Comparison of ENCODE assay signal across 21 mouse cellular contexts in genomic region chr15:93653378-93653777, GRCm38 (mm10). TPM values are rescaled to one million over a fixed set of nuclear protein-coding genes. Genes with fewer than 3 reads are reported as not detected.
DNase-seq lines count a peak whose midpoint lies in the region; TF ChIP-seq lines count a peak whose summit lies in the region.
"Had no signal": no experiment of that assay in that cellular context is flagged by ENCODE, and none has a peak within 500 bp of the region (broad histone marks: within the 10 kb centered on the region; RNA-seq: fewer than 3 reads in every experiment).

No protein-coding gene starts in this region.

- H3ac ChIP-seq in myocyte (ENCODE audit: control insufficient read depth, insufficient read length) = no peak overlapping the region

- DNase-seq in heart, adult 11 months = peak; percentile 61
- no peak for DNase-seq in heart, postnatal 14 days
- DNase-seq in NIH3T3 (ENCODE audit: low read depth) = peak; percentile 38
- no peak for DNase-seq in ovary, adult 18-20 months (ENCODE audit: low spot score)
- DNase-seq in cerebellum, postnatal 10 days = no peak
- DNase-seq: adrenal gland, adult 2 months; adrenal gland, adult 8-10 months; adrenal gland, postnatal 10 days; adrenal gland, postnatal 14 days; adrenal gland, postnatal 25 days; adrenal gland, postnatal 36 days; B cell, adult 2 months; cerebellum, adult 11 months; cerebellum, adult 11-12 months; cerebellum, adult 18-20 months; cerebellum, adult 2 months had no signal

- H3K4me3 ChIP-seq in myocyte = no peak overlapping the region

- no peak overlapping the region for H3K4me2 ChIP-seq in myocyte (ENCODE audit: low read depth)

- no peak for TF ChIP-seq POLR2A in myocyte (IDR thresholded peaks at IDR 0.05; ENCODE audit: insufficient read length, low read depth)

- no peaks in the 10 kb centered on the region for H3K36me3 ChIP-seq in myocyte (ENCODE audit: control insufficient read depth, insufficient read depth)
- H3K36me3 ChIP-seq: G1E had no signal

- H3K27me3 ChIP-seq in myocyte (ENCODE audit: control insufficient read depth, insufficient read depth, insufficient read length) = no peaks in the 10 kb centered on the region
- H3K27me3 ChIP-seq: CH12.LX, Patski had no signal

- intact Hi-C loops in heart, postnatal 14 days (cut with DNase I) = no loop called here

- H3K79me2 ChIP-seq in myocyte (ENCODE audit: control insufficient read depth, insufficient read depth) = no peaks in the 10 kb centered on the region

TF ChIP-seq in myocyte, 11 proteins besides CTCF, POLR2A, EP300 and RAD21:
- TF ChIP-seq USF1 (IDR thresholded peaks at IDR 0.05; ENCODE audit: low read depth) (no peak), REST (IDR thresholded peaks at IDR 0.05; ENCODE audit: insufficient read depth, insufficient read length) (no peak), MYOG (IDR thresholded peaks at IDR 0.05; ENCODE audit: control insufficient read depth in 1 of 3, insufficient read depth in 1 of 3, insufficient read length in 2 of 3, low read depth in 2 of 3) (peak in 2 of 3 experiments; percentile 47 to 74), POLR2AphosphoS2 (IDR thresholded peaks at IDR 0.05; ENCODE audit: insufficient read length, low read depth) (no peak), E2F4 (IDR thresholded peaks at IDR 0.05; ENCODE audit: insufficient read depth) (no peak), MAX (IDR thresholded peaks at IDR 0.05; ENCODE audit: low read depth) (no peak), MYOD1 (IDR thresholded peaks at IDR 0.05; ENCODE audit: control insufficient read depth in 1 of 3, insufficient read length in 2 of 3, low read depth in 2 of 3) (peak in 1 of 3 experiments; percentile 55), SRF (IDR thresholded peaks at IDR 0.05; ENCODE audit: control insufficient read depth, insufficient read length, low read depth) (no peak), TCF3 (IDR thresholded peaks at IDR 0.05; ENCODE audit: insufficient read length, low read depth) (no peak), TCF12 (IDR thresholded peaks at IDR 0.05; ENCODE audit: insufficient read depth, poor library complexity, severe bottlenecking) (no peak)
TF ChIP-seq in myocyte: peak in this region for 2.

RNA-seq across cellular contexts. Expression of gene Prickle1, which starts 57.7 kb away (rescaled TPM):
- total RNA-seq in heart, postnatal 14 days (2021) = 10 to 100 TPM; 16.7 to 19.9 TPM
- polyA plus RNA-seq in myocyte (2012; fragmentation: generic; extraction: Trizol) = 8.0 TPM
- total RNA-seq: MEL had no signal
- polyA plus RNA-seq: G1E had no signal

Comparison
In these comparisons a context has a peak if more than half of its experiments do, and no peak if none do; other contexts are left out.
1. DNase-seq: peak in heart, adult 11 months (single experiment) and NIH3T3 (single experiment); none in heart, postnatal 14 days (0 of 2), ovary, adult 18-20 months (single experiment) and cerebellum, postnatal 10 days (0 of 2).